Mouse (Mus musculus): ENCODE measurements around the gene Dscaml1. TPM values are rescaled to one million over a fixed set of nuclear protein-coding genes. Genes with fewer than 3 reads are reported as not detected.
"Not testable (repeated sequence)": the region's sequence is repeated elsewhere in the genome, so short reads cannot be mapped to it uniquely, and the experiment has no call there.

Gene Dscaml1
- total and polyA plus RNA-seq, 2 experiments from 2014 or later: 10.5 to 47.4 TPM

DNA sequence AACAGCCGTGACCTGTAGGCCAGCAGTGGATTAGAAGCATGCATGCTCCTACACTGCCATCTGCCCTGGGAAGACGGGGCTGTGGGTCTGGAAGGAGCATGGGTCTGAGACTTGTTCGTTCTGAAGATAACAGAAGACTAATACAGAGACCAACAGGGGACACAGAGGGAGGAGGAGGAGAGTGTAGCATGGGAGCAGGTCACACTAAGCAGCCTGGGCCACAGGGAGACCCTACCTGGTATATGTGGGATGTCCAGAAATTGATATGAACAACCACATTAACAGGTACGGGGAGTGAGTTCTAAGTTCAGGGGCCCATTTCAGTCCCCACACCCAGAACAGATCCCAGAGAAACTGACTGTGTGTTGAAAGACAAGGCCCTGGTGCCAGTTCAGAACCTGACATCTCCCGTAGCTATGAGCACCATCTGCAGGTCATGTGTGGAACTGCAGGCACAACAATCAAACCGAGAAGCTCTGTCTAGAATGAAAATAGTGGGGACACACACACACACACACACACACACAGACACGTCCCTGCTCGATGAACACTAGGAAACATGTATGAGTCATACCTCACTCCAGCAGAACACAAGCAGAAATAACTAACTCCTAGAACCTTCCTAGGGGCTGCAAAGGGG, 328.1 kb downstream of the Dscaml1 start:
- peak; percentile 97 for TF ChIP-seq CTCF (IDR thresholded peaks at IDR 0.05; ENCODE audit: low read depth)
- Histone ChIP-seq H3K27ac (no peak overlapping the region), H3K27me3 (ENCODE audit: insufficient read depth, low read length) (no peaks in the 10 kb centered on the region), H3K4me2 (ENCODE audit: low read depth, low read length) (no peak overlapping the region), H3K9ac (replicated peaks; ENCODE audit: low read length) (no peak overlapping the region), H3K4me1 (ENCODE audit: insufficient read depth, low read length) (no peaks in the 10 kb centered on the region), H3K36me3 (ENCODE audit: insufficient read depth, low read length) (peaks cover 2% of the 10 kb centered on the region; the same call in 1 of the 2 replicates), H3K9me3 (ENCODE audit: low read length) (no peaks in the 10 kb centered on the region), H3K4me3 (ENCODE audit: low read length) (no peak overlapping the region)
- ATAC-seq (peak; percentile 69), DNase-seq (ENCODE audit: low spot score) (peak; percentile 90)
- WGBS: 34% methylated on average over 8 of the region's 8 CpGs

DNA sequence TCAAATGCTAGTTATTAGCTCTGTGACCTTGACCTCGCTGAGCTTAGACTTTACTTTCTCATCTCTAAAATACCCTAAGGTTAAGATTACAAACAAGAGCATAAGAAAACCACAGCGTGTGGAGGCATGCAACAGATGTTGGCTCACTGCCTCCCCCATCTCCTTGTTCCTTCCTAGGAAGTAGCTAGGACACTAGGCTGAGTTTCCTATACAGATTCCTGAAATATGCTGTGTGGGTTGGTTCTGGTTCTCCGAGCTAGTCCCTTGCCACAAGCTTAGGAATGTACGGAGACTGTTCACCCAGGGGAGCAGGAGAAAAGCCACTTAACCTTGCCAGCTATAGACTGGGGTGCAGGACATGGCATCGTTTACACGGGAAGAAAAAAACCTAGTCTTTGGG, 339.8 kb downstream of the Dscaml1 start:
- TF ChIP-seq CTCF (IDR thresholded peaks at IDR 0.05; ENCODE audit: low read depth): no peak
- 84% methylated on average over 6 of the region's 6 CpGs for WGBS
- Histone ChIP-seq H3K9ac (replicated peaks; ENCODE audit: low read length) (no peak overlapping the region), H3K4me2 (ENCODE audit: low read depth, low read length) (no peak overlapping the region), H3K27ac (no peak overlapping the region), H3K4me3 (ENCODE audit: low read length) (no peak overlapping the region), H3K4me1 (ENCODE audit: insufficient read depth, low read length) (no peaks in the 10 kb centered on the region), H3K36me3 (ENCODE audit: insufficient read depth, low read length) (no peaks in the 10 kb centered on the region), H3K27me3 (ENCODE audit: insufficient read depth, low read length) (no peaks in the 10 kb centered on the region), H3K9me3 (ENCODE audit: low read length) (no peaks in the 10 kb centered on the region)
- ATAC-seq (no peak), DNase-seq (ENCODE audit: low spot score) (no peak)

DNA sequence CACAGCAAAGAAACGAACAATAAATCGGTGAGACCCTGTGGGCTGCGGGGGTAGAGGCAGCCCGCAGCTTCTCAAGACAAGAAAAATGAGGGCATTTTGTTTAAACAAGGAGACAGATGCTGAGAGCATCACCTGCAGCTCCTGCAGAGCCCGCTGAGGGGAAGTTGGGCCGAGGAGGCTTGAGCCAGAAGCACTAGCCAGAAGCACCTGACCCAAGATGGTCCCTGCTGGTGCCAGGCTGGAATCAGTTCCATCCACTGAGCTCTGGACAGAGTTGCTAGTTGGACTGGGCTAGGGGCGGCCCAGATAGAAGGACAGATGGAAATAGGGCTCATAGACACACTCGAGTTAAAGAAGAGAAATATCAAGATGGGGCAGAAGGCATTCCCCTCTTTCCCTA, 340.7 kb downstream of the Dscaml1 start:
- no peak overlapping the region for H3K27ac ChIP-seq
- H3K36me3 ChIP-seq (ENCODE audit: insufficient read depth, low read length): peaks cover 9% of the 10 kb centered on the region; the same call in 1 of the 2 replicates
- H3K9ac ChIP-seq (replicated peaks; ENCODE audit: low read length): no peak overlapping the region
- no peak for DNase-seq (ENCODE audit: low spot score)
- H3K4me3 ChIP-seq (ENCODE audit: low read length): no peak overlapping the region
- no peak for ATAC-seq
- no peak for TF ChIP-seq CTCF (IDR thresholded peaks at IDR 0.05; ENCODE audit: low read depth)
- no peaks in the 10 kb centered on the region for H3K4me1 ChIP-seq (ENCODE audit: insufficient read depth, low read length)
- 71% methylated on average over 8 of the region's 8 CpGs for WGBS
- no peaks in the 10 kb centered on the region for H3K9me3 ChIP-seq (ENCODE audit: low read length)
- no peaks in the 10 kb centered on the region for H3K27me3 ChIP-seq (ENCODE audit: insufficient read depth, low read length)
- no peak overlapping the region for H3K4me2 ChIP-seq (ENCODE audit: low read depth, low read length)

DNA sequence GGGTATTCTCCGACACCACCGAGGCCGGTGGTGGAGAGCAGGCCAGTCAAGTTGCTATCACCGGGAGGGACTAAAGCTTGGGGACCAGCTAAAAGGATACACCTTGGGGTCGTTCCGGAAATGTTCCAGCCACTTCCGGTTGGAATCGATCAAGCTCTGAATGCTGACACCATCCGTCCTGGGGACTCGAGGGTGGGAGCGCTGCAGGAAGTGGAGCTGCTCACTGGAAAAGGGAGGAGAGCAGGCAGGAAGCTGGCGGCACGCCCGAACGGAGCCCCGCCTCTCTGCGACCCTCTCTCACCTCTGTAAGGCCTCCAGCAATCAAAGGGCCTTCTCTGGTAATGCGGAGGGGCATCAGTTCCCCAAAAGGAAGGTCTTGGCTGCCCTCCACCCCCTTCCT, 342.0 kb downstream of the Dscaml1 start:
- Histone ChIP-seq H3K4me1 (ENCODE audit: insufficient read depth, low read length) (no peaks in the 10 kb centered on the region), H3K4me3 (ENCODE audit: low read length) (no peak overlapping the region), H3K36me3 (ENCODE audit: insufficient read depth, low read length) (peaks cover 14% of the 10 kb centered on the region; the same call in 1 of the 2 replicates), H3K9ac (replicated peaks; ENCODE audit: low read length) (no peak overlapping the region), H3K9me3 (ENCODE audit: low read length) (no peaks in the 10 kb centered on the region), H3K4me2 (ENCODE audit: low read depth, low read length) (no peak overlapping the region), H3K27ac (no peak overlapping the region), H3K27me3 (ENCODE audit: insufficient read depth, low read length) (no peaks in the 10 kb centered on the region)
- DNase-seq (ENCODE audit: low spot score) (no peak), ATAC-seq (no peak)
- WGBS: 85% methylated on average over 18 of the region's 18 CpGs
- TF ChIP-seq CTCF (IDR thresholded peaks at IDR 0.05; ENCODE audit: low read depth): no peak

DNA sequence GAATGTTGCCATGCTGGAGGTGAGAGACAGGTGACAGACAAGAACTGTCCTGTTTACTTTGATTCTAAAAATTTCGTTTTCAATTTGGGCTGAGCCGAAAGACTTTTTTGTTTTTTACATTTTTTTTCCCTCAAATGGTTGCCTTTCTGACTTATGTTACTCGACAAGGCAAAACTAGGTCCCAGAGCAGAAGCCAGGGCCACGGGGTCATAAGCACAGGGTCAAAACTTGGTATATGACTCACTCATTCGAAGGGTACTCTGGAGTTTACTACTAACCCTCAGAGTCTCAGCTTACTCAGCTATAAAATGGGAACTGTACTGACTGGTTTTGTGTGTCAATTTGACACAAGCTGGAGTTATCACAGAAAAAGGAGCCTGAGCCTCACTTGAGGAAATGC, 343.2 kb downstream of the Dscaml1 start:
- no peak overlapping the region for H3K4me2 ChIP-seq (ENCODE audit: low read depth, low read length)
- no peak for DNase-seq (ENCODE audit: low spot score)
- no peaks in the 10 kb centered on the region for H3K4me1 ChIP-seq (ENCODE audit: insufficient read depth, low read length)
- 94% methylated on average over 5 of the region's 5 CpGs for WGBS
- no peak for TF ChIP-seq CTCF (IDR thresholded peaks at IDR 0.05; ENCODE audit: low read depth)
- H3K9ac ChIP-seq (replicated peaks; ENCODE audit: low read length): no peak overlapping the region
- H3K27ac ChIP-seq: no peak overlapping the region
- H3K36me3 ChIP-seq (ENCODE audit: insufficient read depth, low read length): peaks cover 24% of the 10 kb centered on the region; the same call in 1 of the 2 replicates
- H3K27me3 ChIP-seq (ENCODE audit: insufficient read depth, low read length): no peaks in the 10 kb centered on the region
- no peak overlapping the region for H3K4me3 ChIP-seq (ENCODE audit: low read length)
- H3K9me3 ChIP-seq (ENCODE audit: low read length): no peaks in the 10 kb centered on the region
- no peak for ATAC-seq

DNA sequence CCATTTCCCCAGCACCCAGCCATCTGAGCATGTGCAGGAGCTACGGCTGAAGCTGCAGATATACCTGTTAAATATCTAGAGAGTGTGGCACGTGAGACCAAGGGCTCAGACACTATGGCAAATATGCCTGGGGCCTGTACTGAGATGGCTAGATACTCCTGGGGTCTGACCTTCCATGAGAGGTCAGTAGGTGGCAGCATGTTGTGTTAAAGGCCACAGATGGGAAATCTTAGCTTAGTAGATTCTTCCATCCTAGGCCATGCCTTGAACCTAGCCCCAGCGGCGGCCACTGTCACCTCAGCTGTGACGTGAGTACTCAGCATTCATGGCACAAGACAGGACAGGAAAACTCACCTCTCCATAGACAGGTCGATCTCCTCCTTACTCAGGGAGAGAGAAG, 347.7 kb downstream of the Dscaml1 start:
- TF ChIP-seq CTCF (IDR thresholded peaks at IDR 0.05; ENCODE audit: low read depth): no peak
- Histone ChIP-seq H3K9ac (replicated peaks; ENCODE audit: low read length) (no peak overlapping the region), H3K4me3 (ENCODE audit: low read length) (no peak overlapping the region), H3K9me3 (ENCODE audit: low read length) (no peaks in the 10 kb centered on the region), H3K27ac (no peak overlapping the region), H3K36me3 (ENCODE audit: insufficient read depth, low read length) (peaks cover 34% of the 10 kb centered on the region; the same call in 1 of the 2 replicates), H3K27me3 (ENCODE audit: insufficient read depth, low read length) (no peaks in the 10 kb centered on the region), H3K4me1 (ENCODE audit: insufficient read depth, low read length) (no peaks in the 10 kb centered on the region), H3K4me2 (ENCODE audit: low read depth, low read length) (no peak overlapping the region)
- 90% methylated on average over 6 of the region's 6 CpGs for WGBS
- DNase-seq (ENCODE audit: low spot score) (no peak), ATAC-seq (0 out of 2 replicates have a peak, but pooled peaks have one; percentile 15)

DNA sequence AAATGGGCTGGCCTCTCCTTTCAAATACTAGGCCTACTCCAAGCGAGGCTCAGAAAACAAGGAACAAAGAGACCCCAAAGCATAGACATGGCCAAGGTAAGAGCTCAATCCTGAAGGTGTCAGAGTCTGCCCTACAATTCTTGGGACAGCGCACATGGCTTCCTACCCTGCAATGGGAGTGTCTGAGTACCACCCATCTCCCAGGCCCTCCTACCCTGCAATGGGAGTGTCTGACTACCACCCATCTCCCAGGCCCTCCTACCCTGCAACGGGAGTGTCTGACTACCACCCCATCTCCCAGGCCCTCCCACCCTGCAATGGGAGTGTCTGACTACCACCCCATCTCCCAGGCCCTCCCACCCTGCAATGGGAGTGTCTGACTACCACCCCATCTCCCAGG, 349.7 kb downstream of the Dscaml1 start:
- not testable (repeated sequence) for H3K4me1 ChIP-seq (ENCODE audit: insufficient read depth, low read length); ATAC-seq; H3K4me3 ChIP-seq (ENCODE audit: low read length); DNase-seq (ENCODE audit: low spot score); H3K9ac ChIP-seq (replicated peaks; ENCODE audit: low read length); H3K4me2 ChIP-seq (ENCODE audit: low read depth, low read length); H3K27ac ChIP-seq; H3K27me3 ChIP-seq (ENCODE audit: insufficient read depth, low read length); H3K9me3 ChIP-seq (ENCODE audit: low read length)
- 88% methylated on average over 3 of the region's 3 CpGs for WGBS
- H3K36me3 ChIP-seq (ENCODE audit: insufficient read depth, low read length): peaks cover 38% of the 10 kb centered on the region; the same call in 1 of the 2 replicates
